Mouse (Mus musculus) induced T-regulatory cell, adult 2 months (primary cell): Measurements from ENCODE around the gene Pzp.

ENCODE experiments used
- DNase-seq: peaks from one replicate; pipeline ENCODE4 v3.0.0-alpha.2; 2012; ENCODE audit warnings: low read depth

Pzp gene

GRCm38 (mm10) chr6:128479463-128480454 is 46.8 kb downstream of the Pzp start:
- DNase-seq, result peak; percentile 95

- DNase-seq, result no peak
Observed at GRCm38 (mm10) chr6:128477495-128477894, 49.0 kb downstream of the Pzp start.

- no peak for DNase-seq
Observed at GRCm38 (mm10) chr6:128474112-128474511, 52.4 kb downstream of the Pzp start.

GRCm38 (mm10) chr6:128469451-128469850 is 57.1 kb downstream of the Pzp start:
- DNase-seq, result peak; percentile 37

- DNase-seq, result peak; percentile 46
Observed at GRCm38 (mm10) chr6:128467298-128467697, 59.2 kb downstream of the Pzp start.

- DNase-seq, result no peak
Observed at GRCm38 (mm10) chr6:128466563-128466962, 60.0 kb downstream of the Pzp start.

GRCm38 (mm10) chr6:128466043-128466442 is 60.5 kb downstream of the Pzp start:
- DNase-seq, result no peak

GRCm38 (mm10) chr6:128464996-128465395 is 61.5 kb downstream of the Pzp start:
- no peak for DNase-seq

GRCm38 (mm10) chr6:128461606-128462005 is 64.9 kb downstream of the Pzp start:
- DNase-seq, result no peak

GRCm38 (mm10) chr6:128460729-128461503 is 65.6 kb downstream of the Pzp start:
- no peak for DNase-seq

GRCm38 (mm10) chr6:128460321-128460720 is 66.2 kb downstream of the Pzp start:
- no peak for DNase-seq

GRCm38 (mm10) chr6:128457186-128457585 is 69.3 kb downstream of the Pzp start:
- DNase-seq, result no peak

GRCm38 (mm10) chr6:128455835-128456605 is 70.5 kb downstream of the Pzp start:
- no peak for DNase-seq

- no peak for DNase-seq
Observed at GRCm38 (mm10) chr6:128447063-128447462, 79.5 kb downstream of the Pzp start.

GRCm38 (mm10) chr6:128445761-128446535 is 80.6 kb downstream of the Pzp start:
- peak; percentile 43 for DNase-seq

GRCm38 (mm10) chr6:128440238-128440637 is 86.3 kb downstream of the Pzp start:
- DNase-seq, result peak; percentile 39

- DNase-seq, result no peak
Observed at GRCm38 (mm10) chr6:128438871-128439341, 87.6 kb downstream of the Pzp start.

GRCm38 (mm10) chr6:128438317-128438870 is 88.1 kb downstream of the Pzp start, which contains the start of gene Fkbp4:
Fkbp4 (minus strand) TSS chr6:128438677.
- DNase-seq, result peak; percentile 95

- peak; percentile 63 for DNase-seq
Observed at GRCm38 (mm10) chr6:128437731-128438316, 88.7 kb downstream of the Pzp start.

GRCm38 (mm10) chr6:128437288-128437687 is 89.2 kb downstream of the Pzp start:
- no peak for DNase-seq
